Mouse (Mus musculus): ENCODE measurements around the gene Styxl1.
A peak's percentile ranks its signal among the peaks of the same experiment; 100 is the strongest.

GRCm38 (mm10) chr5:135712803-135713202 is 65.4 kb downstream of the Styxl1 start:
- TF ChIP-seq CTCF (IDR thresholded peaks at IDR 0.05 in 2 of 3, conservative IDR thresholded peaks at IDR 0.05 in 1 of 3; ENCODE audit: control insufficient read depth in 1 of 3, insufficient read depth in 1 of 3, low read depth in 2 of 3, low read length in 3 of 3, poor library complexity in 1 of 3, severe bottlenecking in 1 of 3) (no peak), POLR2A (IDR thresholded peaks at IDR 0.05; ENCODE audit: control insufficient read depth in 1 of 2, insufficient read depth in 1 of 2, low read depth in 1 of 2, low read length in 2 of 2, poor library complexity in 1 of 2) (no peak), ZC3H11A (IDR thresholded peaks at IDR 0.05; ENCODE audit: low read depth, low read length) (no peak), ELF1 (IDR thresholded peaks at IDR 0.05; ENCODE audit: low read depth, low read length) (no peak), EP300 (IDR thresholded peaks at IDR 0.05; ENCODE audit: low read depth in 1 of 2, low read length in 2 of 2) (peak; percentile 33 to 70; a peak in 3 of 4 replicates), MAX (IDR thresholded peaks at IDR 0.05; ENCODE audit: low read length) (no peak), E2F4 (IDR thresholded peaks at IDR 0.05; ENCODE audit: borderline replicate concordance, low read depth, low read length) (no peak), POLR2AphosphoS2 (IDR thresholded peaks at IDR 0.05; ENCODE audit: low read length) (no peak)

All from MEL (cell line).